Mouse (Mus musculus) forebrain, postnatal 0 days (tissue): Measurements from ENCODE around the gene R3hdm1. TPM values are rescaled to one million over a fixed set of nuclear protein-coding genes. Genes with fewer than 3 reads are reported as not detected.
"Not testable (repeated sequence)": the region's sequence is repeated elsewhere in the genome, so short reads cannot be mapped to it uniquely, and the experiment has no call there.

Source experiments
- ATAC-seq: fragments of 200-750 bp; cut with Nextera tagmentation; 2 replicates; pipeline ENCODE4 v1.8.0; 2017; ENCODE audit warnings: mild to moderate bottlenecking, moderate library complexity
- DNase-seq: peaks from one replicate; pipeline ENCODE4 v3.0.0-alpha.2; 2015
- H3K27ac ChIP-seq: fragments of 300-500 bp; sonication (generic); 2 replicates; pipeline ENCODE4 v1.5.1; 2014; ENCODE audit warnings: low read depth, mild to moderate bottlenecking, antibody characterized with exemption, low read length, moderate library complexity, mixed read lengths
- H3K27me3 ChIP-seq: fragments of 300-500 bp; sonication (generic); 2 replicates; pipeline ENCODE4 v1.6.1; 2014; ENCODE audit warnings: mild to moderate bottlenecking, low read length, mixed read lengths; ENCODE audit not compliant: insufficient read depth
- H3K36me3 ChIP-seq: fragments of 300-500 bp; sonication (generic); 2 replicates; pipeline ENCODE4 v1.6.1; 2014; ENCODE audit warnings: mild to moderate bottlenecking, moderate library complexity; ENCODE audit not compliant: insufficient read depth
- H3K4me1 ChIP-seq: fragments of 300-500 bp; sonication (generic); 2 replicates; pipeline ENCODE4 v1.6.1; 2014; ENCODE audit warnings: antibody characterized with exemption; ENCODE audit not compliant: insufficient read depth
- H3K4me2 ChIP-seq: fragments of 300-500 bp; sonication (generic); 2 replicates; pipeline ENCODE4 v1.6.1; 2014; ENCODE audit warnings: low read depth, mild to moderate bottlenecking, moderate library complexity
- H3K4me3 ChIP-seq: fragments of 300-500 bp; sonication (generic); 2 replicates; pipeline ENCODE4 v1.5.1; 2014; ENCODE audit warnings: low read depth, low read length, mixed read lengths
- H3K9ac ChIP-seq: fragments of 300-500 bp; sonication (generic); 2 replicates; pipeline ENCODE4 v1.6.1; 2014; ENCODE audit warnings: mild to moderate bottlenecking
- H3K9me3 ChIP-seq: fragments of 300-500 bp; sonication (generic); 2 replicates; pipeline ENCODE4 v1.6.1; 2016; ENCODE audit warnings: low read length
- CTCF ChIP-seq: sonication (generic); IDR thresholded peaks from 2 replicates; pipeline ENCODE4 v1.5.1; 2016; ENCODE audit warnings: antibody characterized with exemption, control low read depth, low read depth
- WGBS: fragments of 180-500 bp; shearing (Covaris S2); extraction: QIAGEN DNeasy Blood & Tissue Kit; methylation state at CpG from one replicate; pipeline ENCODE4 v1.1.7; 2014; 5-methylcytosine and 5-hydroxymethylcytosine counted together
- polyA plus RNA-seq: library from polyadenylated mRNA; unstranded; fragments of >200 nt; fragmentation: Nextera tagmentation; extraction: Ambion mirVana; gene quantifications from 2 replicates; pipeline ENCODE4 v1.2.1, GENCODE M21; 2015
- total RNA-seq: library from RNA; depleted of rRNA; stranded (reverse); fragments of >200 nt; gene quantifications from 2 replicates; pipeline ENCODE4 v1.2.3, GENCODE M21; 2014

The R3hdm1 gene
- total and polyA plus RNA-seq, 2 experiments from 2014 or later: 67.8 to 86.6 TPM

GRCm38 (mm10) chr1:128081873-128082272 is 21.2 kb upstream of the R3hdm1 start:
- no peaks in the 10 kb centered on the region for H3K36me3 ChIP-seq
- 75% methylated on average over 7 of the region's 7 CpGs for whole genome bisulfite sequencing
- no peak for TF ChIP-seq CTCF
- no peaks in the 10 kb centered on the region for H3K27me3 ChIP-seq
- H3K9ac ChIP-seq: no peak overlapping the region
- peak; percentile 42 for ATAC-seq
- no peak overlapping the region for H3K4me3 ChIP-seq
- no peaks in the 10 kb centered on the region for H3K4me1 ChIP-seq
- DNase-seq: peak; percentile 10
- no peak overlapping the region for H3K4me2 ChIP-seq
- no peaks in the 10 kb centered on the region for H3K9me3 ChIP-seq
- no peak overlapping the region for H3K27ac ChIP-seq

DNA sequence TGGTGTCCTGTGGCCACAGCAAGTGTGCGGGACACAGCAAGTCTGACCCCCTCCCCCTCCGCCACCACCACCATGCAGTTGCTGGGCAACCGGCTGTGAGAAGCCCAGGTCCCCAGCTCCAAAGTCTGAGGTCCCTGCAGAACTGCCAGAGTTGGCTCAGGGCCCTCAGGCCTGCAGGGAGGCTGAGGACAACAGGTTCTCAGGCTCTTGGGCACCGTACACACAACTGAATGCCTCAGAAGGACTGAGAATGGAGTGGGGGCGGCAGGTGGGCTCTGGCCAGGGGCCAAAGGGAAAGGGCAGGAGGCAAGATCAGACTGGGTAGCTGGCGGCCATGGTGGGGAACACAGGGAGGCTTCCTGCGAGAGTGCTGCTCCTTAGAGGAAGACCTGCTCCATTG is 20.3 kb upstream of the R3hdm1 start:
- Histone ChIP-seq H3K27ac (no peak overlapping the region), H3K27me3 (no peaks in the 10 kb centered on the region), H3K4me1 (no peaks in the 10 kb centered on the region), H3K9ac (no peak overlapping the region), H3K4me3 (no peak overlapping the region), H3K4me2 (no peak overlapping the region), H3K9me3 (no peaks in the 10 kb centered on the region), H3K36me3 (no peaks in the 10 kb centered on the region)
- WGBS: 57% methylated on average over 7 of the region's 7 CpGs
- no peak for TF ChIP-seq CTCF
- ATAC-seq (peak; percentile 36), DNase-seq (no peak)

DNA sequence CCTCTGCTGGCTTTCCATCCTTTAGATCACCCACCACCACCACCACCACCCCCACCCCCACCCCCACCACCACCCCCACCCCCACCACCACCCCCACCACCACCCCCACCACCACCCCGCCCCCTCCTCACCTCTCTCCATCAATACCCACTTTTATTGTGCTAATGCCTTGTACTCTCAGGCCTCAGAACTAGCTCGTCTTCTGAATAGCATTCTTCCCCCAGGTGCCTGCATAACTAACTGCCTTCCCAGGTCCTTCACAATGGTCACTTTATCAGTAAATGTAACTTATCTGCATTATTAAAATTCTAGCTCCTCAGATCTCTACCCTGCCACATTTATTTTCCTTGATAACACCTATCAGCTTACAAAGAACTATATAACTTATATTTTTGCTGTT is 8.4 kb upstream of the R3hdm1 start:
- H3K4me2 ChIP-seq: no peak overlapping the region
- no peak overlapping the region for H3K4me3 ChIP-seq
- no peaks in the 10 kb centered on the region for H3K36me3 ChIP-seq
- H3K9me3 ChIP-seq: no peaks in the 10 kb centered on the region
- no peak overlapping the region for H3K9ac ChIP-seq
- H3K27me3 ChIP-seq: no peaks in the 10 kb centered on the region
- TF ChIP-seq CTCF: no peak
- DNase-seq: no peak
- WGBS: 53% methylated on average over 2 of the region's 2 CpGs
- ATAC-seq: no peak
- H3K27ac ChIP-seq: no peak overlapping the region
- no peaks in the 10 kb centered on the region for H3K4me1 ChIP-seq

DNA sequence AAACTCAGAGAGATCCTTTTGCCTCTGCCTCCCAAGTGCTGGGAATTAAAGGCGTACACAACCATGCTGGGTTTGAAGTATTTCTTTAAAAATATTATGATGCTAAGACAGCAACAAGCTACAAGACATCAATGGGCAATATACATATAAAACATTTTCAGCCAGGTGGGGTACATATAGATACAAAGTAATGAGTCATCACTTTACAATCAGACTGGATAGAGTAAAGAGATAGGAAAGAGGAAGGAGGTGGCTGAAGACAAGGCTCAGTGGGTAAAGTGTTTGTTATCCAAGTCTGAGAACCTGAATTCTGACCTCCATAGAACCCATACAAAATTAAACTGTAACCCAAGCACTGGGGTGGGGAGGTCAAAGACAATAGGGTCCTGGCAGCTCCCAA is 4.8 kb upstream of the R3hdm1 start:
- ATAC-seq (no peak), DNase-seq (no peak)
- no peaks in the 10 kb centered on the region for H3K4me1 ChIP-seq
- H3K36me3 ChIP-seq: no peaks in the 10 kb centered on the region
- TF ChIP-seq CTCF: no peak
- no peak overlapping the region for H3K4me2 ChIP-seq
- no peak overlapping the region for H3K9ac ChIP-seq
- H3K4me3 ChIP-seq: no peak overlapping the region
- H3K27ac ChIP-seq: no peak overlapping the region
- no peaks in the 10 kb centered on the region for H3K27me3 ChIP-seq
- H3K9me3 ChIP-seq: no peaks in the 10 kb centered on the region
- 92% methylated on average over 1 of the region's 1 CpGs for WGBS

GRCm38 (mm10) chr1:128102251-128102640 is 855 bp upstream of the R3hdm1 start:
- H3K4me1 ChIP-seq: peaks cover 7% of the 10 kb centered on the region
- DNase-seq (no peak), ATAC-seq (peak; percentile 6)
- no peaks in the 10 kb centered on the region for H3K9me3 ChIP-seq
- H3K27ac ChIP-seq: peak overlapping the region; percentile 88; the same call in 1 of the 2 replicates
- no peak for TF ChIP-seq CTCF
- no peak overlapping the region; the same call in 1 of the 2 replicates for H3K9ac ChIP-seq
- H3K27me3 ChIP-seq: no peaks in the 10 kb centered on the region
- under 1% methylated on average over 15 of the region's 15 CpGs for WGBS
- peak overlapping the region; percentile 71 for H3K4me3 ChIP-seq
- peak overlapping the region; percentile 64 for H3K4me2 ChIP-seq
- no peaks in the 10 kb centered on the region for H3K36me3 ChIP-seq

- Histone ChIP-seq H3K4me2 (peak overlapping the region; percentile 62), H3K9me3 (no peaks in the 10 kb centered on the region), H3K27me3 (no peaks in the 10 kb centered on the region), H3K4me3 (peak overlapping the region; percentile 71), H3K4me1 (peaks cover 7% of the 10 kb centered on the region), H3K36me3 (no peaks in the 10 kb centered on the region), H3K9ac (peak overlapping the region; percentile 82), H3K27ac (peak overlapping the region; percentile 95)
- under 1% methylated on average over 44 of the region's 47 CpGs for WGBS
- DNase-seq (no peak), ATAC-seq (peak; percentile 36)
- peak; percentile 43; the same call in 1 of the 2 replicates for TF ChIP-seq CTCF
Observed at GRCm38 (mm10) chr1:128103520-128104088, 503 bp downstream of the R3hdm1 start.

GRCm38 (mm10) chr1:128120913-128121627 is 18.0 kb downstream of the R3hdm1 start:
- no peak overlapping the region for H3K9ac ChIP-seq
- H3K4me2 ChIP-seq: no peak overlapping the region
- H3K4me1 ChIP-seq: no peaks in the 10 kb centered on the region
- H3K27ac ChIP-seq: no peak overlapping the region
- no peak overlapping the region for H3K4me3 ChIP-seq
- no peak for ATAC-seq
- TF ChIP-seq CTCF: no peak
- no peaks in the 10 kb centered on the region for H3K36me3 ChIP-seq
- no peaks in the 10 kb centered on the region for H3K9me3 ChIP-seq
- DNase-seq: no peak
- WGBS: 96% methylated on average over 4 of the region's 4 CpGs
- no peaks in the 10 kb centered on the region for H3K27me3 ChIP-seq

GRCm38 (mm10) chr1:128136222-128136621 is 33.1 kb downstream of the R3hdm1 start:
- H3K9ac ChIP-seq, H3K4me3 ChIP-seq, H3K27me3 ChIP-seq, H3K27ac ChIP-seq, ATAC-seq, DNase-seq, H3K36me3 ChIP-seq, H3K4me1 ChIP-seq, H3K4me2 ChIP-seq, H3K9me3 ChIP-seq: not testable (repeated sequence)
